Mouse (Mus musculus) adrenal gland, postnatal 14 days (tissue): ENCODE measurements at regions not wholly inside any gene's neighbourhood (a gene's known extent, or its start where the extent isn't known, plus 50 kb on each side); places are given as distances from the start of the nearest gene placed in this dataset.

Experiments
- DNase-seq: peaks from one replicate; pipeline ENCODE4 v3.0.0; 2021; ENCODE audit warnings: mixed read lengths

- no peak for DNase-seq
These were observed 255.7 kb downstream of the Stim2 start for GRCm38 (mm10) chr5:54254005-54254404.

- peak; percentile 40 for DNase-seq
These were observed 259.9 kb downstream of the Stim2 start for GRCm38 (mm10) chr5:54258087-54258733.

GRCm38 (mm10) chr5:54264867-54265434 lies 266.7 kb downstream of the Stim2 start:
- DNase-seq: no peak

DNA sequence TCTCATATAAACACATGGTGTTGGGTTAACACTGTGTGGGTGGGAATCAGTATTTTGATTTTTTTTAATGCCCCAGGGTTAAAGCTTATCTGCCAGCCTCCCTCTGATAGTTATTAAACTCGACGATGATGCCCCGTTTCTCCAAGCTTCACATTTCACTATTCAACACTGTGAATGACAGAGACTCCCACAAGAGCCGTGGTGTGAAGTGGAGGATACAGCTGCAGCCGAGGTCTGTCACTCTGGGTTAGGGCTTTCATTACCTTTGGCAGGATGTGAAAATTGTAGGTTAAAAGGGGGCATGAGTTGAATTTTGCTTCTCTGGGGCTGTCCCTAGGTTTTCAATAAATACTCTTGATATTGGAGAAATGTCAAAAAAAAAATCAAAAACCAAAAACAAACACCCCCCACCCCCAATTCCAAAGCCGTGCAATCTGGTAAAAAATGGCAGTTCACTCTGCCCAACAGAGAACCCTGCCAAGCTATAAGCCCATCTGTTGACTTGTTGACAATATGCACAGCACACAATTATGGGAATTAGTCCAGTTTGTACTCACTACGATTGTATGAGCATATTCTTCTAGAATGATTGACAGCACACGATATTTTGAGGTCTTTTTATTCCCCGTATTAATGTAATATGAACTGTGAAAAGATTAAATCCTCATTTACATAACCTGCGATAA lies 269.7 kb downstream of the Stim2 start:
- DNase-seq: no peak

DNA sequence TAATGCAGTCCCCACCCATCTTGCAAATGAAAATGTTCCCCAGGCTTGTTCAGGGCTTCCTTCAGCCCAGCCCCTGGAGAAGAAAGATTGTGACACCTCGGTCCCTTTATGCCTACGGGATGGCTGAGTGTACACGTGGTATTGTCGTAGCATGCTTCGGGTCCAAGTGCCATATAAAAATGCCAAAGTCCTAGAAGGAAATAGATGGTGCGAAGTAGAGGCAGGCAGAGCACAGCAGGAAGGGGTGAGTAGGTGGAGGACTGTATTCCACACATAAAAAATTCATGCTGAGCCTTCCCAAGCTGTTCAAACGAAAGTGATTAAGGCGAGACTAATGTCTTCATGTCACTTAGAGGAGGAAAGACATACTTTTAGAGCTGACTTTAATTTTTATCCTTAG lies 281.1 kb downstream of the Stim2 start:
- DNase-seq: no peak

DNA sequence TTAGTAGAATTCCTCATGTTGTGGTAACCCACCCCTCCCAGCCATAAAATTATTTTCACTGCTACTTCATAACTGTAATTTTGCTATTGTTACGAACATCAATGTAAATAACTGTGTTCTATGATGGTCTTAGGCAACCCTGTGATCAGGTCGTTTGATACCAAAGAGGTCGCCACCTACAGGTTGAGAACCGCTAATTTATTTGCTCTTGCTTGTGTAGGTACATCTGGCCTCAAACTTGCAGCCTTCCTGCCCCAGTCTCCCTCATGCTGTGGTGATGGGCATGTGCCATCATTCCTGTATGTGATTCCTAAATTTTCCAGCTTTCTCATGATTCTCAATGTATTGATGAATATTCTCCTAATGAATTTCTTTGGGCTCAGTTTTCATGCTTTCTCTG lies 282.4 kb downstream of the Stim2 start:
- no peak for DNase-seq

- no peak for DNase-seq
These were observed 282.8 kb downstream of the Stim2 start for GRCm38 (mm10) chr5:54281121-54281520.

DNA sequence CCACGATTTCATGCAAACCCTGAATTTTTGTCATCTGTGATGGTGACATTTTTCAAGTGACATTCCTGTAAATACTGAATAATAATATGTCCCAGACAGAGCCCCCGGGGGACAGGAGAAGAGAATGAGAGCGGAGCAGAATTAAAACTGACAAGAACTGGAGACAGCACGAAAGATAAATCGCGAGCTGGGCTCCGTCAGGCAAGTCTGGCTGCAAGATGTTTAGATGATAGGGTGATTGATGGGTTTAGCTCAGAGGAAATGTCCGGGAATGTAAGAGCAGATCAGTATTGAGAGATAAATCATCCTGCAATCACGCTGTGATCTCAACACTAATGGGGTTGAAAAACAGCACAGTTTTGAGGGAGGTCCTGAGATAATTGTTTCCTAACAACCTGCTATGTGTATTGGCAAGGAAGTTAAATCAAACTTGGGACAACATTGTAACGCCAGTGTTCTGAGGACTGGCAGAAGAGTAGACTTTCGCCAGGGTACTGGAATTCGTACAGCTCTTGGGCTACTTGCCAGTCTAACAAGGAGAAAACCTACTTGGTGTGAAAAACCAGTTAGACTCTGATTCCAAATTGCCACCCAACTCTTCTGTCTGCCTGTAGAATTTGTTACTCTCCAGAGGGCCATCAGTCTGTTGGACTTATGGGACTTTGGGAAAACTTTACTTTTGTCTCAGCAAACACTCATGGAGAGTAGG lies 292.2 kb downstream of the Stim2 start:
- DNase-seq: peak; percentile 11

DNA sequence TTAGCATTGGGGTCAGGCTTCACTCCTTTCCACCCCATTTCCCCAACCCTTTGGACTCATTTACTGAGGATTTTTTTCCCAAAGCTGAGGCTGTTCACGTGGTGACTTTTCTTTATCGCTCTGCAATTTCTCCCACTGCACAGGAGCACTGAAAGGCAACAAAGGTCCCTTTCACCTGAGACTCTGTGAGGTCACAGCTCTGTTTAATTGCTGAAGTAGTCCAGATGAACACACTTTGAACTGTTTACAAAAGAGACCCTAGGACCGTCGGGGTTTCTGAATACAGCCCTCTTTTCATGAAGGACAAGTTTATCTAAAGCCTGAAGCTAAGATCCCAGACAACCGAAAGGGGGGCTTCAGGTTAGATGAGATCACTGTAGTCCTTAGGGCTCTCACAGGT lies 293.6 kb downstream of the Stim2 start:
- DNase-seq: no peak

GRCm38 (mm10) chr5:54313660-54314279 lies 315.5 kb downstream of the Stim2 start:
- DNase-seq: no peak

GRCm38 (mm10) chr5:54330415-54330814 lies 332.1 kb downstream of the Stim2 start:
- no peak for DNase-seq

GRCm38 (mm10) chr5:54342976-54343375 lies 344.7 kb downstream of the Stim2 start:
- no peak for DNase-seq

DNA sequence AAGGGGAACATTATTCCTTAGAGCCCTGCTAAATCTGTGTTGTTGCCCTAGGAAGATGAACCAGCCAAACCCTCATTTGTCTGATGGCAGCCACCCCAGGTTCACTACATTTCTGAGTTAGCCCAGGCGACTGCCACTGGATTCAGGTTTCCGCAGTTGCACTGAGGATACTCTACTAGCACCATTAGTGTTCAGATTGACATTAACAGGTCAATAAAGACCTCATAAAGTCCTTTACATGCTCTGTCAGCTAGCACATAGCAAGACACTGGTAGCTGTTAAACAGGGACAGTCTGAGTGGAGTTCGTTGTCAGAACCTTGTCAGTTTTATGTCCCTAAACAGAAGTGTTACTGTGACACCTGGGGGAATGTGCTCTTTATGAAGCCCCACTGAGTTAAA lies 345.1 kb downstream of the Stim2 start:
- no peak for DNase-seq

DNA sequence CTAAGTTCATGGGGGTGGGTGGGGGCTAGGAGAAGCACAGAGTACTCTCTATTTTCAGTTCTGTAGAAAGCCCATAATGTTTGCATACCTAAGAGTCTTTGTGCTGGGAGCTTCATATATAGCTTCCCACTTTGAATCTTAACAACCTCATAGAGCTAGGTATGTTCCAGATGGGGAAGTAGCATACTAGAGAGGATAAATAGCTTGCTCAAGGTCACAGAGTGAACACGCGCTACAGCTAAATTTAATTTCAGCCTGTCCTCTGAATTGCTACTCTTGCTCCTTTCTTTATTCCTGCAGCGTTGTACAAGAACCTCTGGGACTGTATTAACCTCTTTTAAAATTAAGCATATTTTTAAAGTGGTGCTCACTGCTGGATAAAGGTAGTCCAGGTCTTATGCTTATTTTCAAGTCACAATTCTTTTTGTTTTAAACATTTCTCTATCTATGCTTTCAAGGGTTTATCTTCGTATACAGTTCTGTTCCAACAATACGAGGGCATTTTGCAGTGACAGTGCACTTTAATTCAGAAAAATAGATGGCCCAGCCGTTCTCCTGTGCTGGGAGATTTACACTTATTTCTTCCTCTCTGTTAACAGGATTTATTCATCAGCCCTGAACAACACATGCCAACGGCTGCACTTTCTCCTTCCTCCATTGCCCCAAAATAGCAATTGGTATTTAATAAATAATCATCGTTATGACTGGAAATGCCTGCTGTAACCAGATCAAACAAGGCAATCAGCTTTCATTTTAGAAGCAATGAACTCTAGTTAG lies 350.7 kb downstream of the Stim2 start:
- DNase-seq: no peak

- DNase-seq: no peak
These were observed 351.6 kb downstream of the Stim2 start for GRCm38 (mm10) chr5:54349775-54350332.

DNA sequence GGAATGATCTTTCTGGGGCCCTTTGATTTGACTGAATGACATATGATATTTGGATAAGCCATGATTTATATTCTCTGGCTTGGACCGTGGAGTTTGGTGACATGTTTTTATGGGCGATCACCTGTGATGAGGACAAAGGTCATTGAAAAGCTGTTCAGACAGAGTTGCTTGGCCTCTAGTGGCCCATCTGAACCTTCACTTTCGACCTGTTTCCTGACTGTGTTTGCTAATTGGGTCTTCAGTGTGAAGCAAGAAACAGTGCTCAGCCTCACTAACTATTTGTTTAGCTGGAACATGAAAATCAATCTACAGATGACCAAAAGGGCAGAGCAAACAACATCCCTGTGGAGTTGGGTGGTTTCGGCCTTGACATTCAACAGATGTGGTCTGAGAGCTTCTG lies 357.8 kb downstream of the Stim2 start:
- DNase-seq: no peak

- DNase-seq: no peak
These were observed 359.2 kb downstream of the Stim2 start for GRCm38 (mm10) chr5:54357501-54357900.

GRCm38 (mm10) chr5:54358221-54358620 lies 359.9 kb downstream of the Stim2 start:
- no peak for DNase-seq
